Mouse (Mus musculus) ovary, postnatal 10 days (tissue): Measurements from ENCODE around the gene Tbxas1.

ENCODE experiments used
- DNase-seq: peaks from one replicate; pipeline ENCODE4 v3.0.0; 2022; ENCODE audit warnings: low spot score

Gene Tbxas1

DNA sequence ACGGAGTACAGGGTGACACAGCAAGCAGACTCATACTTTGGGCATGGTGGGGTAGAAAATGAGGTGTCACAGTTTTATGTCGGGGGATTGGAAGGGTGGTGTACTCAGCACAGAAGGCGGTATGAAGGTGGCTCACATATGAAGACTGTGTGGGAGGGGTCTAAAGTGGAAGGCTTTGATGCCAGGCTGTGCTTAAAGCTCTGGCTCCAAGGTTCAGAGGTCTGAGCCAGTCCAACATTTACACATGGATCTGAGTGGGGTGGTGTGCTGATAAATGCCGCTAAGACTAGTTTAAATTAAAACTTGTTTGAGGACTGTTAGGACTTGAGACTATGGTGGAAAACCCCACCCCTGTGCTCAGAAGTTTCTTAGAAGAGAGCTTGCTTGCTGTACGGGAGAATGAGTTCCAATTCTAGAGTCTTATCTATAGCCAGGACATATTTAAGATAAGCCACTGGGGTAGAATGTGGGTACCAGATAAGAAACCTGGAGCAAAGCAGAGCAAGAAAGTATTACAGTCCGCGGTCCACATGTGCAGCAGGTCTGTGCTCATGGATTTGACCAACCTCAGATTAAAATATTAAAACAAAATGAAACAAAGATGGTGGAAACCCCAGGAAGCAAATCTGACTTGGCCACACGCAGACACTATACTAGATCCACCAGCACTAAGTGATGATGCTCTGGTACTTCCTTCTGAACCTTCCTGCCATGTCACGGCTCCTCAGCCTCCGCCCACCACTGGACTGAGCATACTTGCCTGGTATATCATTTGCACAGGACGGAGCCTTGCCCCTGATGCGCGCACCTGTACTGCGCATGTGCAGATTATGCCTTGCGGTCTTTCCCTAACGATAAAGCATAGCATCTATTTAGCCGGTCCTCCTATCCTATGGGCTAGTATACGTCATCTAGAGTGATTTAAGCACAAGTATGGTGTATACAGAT, 48.9 kb downstream of the Tbxas1 start:
- no peak for DNase-seq

DNA sequence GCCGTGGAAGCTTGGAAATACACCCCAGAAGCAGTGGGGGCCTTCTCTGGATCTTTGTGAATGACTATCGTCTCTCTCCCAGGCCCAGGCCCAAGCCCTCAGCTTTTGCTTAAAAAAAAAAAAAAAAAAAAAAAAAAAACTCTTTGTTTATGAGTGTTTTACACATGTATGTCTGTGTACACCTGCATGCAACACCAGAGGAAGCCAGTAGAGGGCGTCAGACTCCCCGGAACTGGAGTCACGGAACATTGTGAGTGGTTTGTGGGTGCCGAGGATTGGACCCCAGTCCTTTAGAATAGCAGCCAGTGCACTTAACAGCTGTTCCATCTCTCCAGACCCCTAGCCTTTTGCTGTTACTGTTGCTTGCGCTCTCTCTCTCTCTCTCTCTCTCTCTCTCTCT, 50.5 kb downstream of the Tbxas1 start:
- DNase-seq: no peak

GRCm38 (mm10) chr6:38926135-38926962, 51.1 kb downstream of the Tbxas1 start:
- no peak for DNase-seq

GRCm38 (mm10) chr6:38926963-38927361, 51.8 kb downstream of the Tbxas1 start:
- DNase-seq: no peak

DNA sequence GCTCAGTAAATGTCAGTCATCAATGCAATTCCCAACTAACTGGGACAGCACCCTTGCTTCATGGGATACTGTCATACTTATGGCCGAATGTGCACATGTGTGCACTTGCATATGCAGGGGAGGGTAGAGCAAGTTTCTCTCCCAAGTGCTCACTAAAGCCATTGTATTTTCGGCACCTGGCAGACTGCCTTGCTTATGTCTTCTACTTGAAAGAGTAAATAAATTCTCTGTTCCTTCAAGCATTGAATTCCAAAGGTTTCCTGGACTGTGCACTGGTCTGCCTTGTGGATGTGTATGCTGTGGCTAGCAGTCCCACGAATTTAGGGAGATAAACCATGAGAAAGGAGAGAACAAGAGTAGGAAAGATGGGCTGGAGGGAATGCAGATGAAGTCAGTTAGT, 53.3 kb downstream of the Tbxas1 start:
- no peak for DNase-seq

- no peak for DNase-seq
Observed at GRCm38 (mm10) chr6:38936009-38936408, 60.8 kb downstream of the Tbxas1 start.

- DNase-seq: no peak
Observed at GRCm38 (mm10) chr6:38938421-38938820, 63.2 kb downstream of the Tbxas1 start.

DNA sequence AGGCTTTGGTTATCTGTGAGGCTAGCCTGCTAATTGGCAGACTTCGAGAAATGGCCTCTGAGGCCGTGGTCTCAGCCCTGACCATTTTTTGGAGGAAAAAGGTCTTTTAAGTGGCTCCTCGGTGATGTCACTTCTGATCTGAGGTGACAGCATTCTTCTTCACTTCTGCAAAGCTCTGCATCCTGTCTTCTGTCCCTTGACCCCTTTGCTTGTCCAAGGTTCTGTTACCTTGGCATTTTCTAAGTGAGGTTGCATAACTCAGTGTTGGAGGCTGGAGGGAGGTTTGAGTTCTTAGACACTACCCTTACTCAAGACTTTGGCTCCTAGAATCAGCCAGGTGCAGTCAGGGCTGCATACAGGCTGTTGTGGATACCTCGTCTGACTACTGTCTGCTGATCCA, 63.9 kb downstream of the Tbxas1 start:
- no peak for DNase-seq

DNA sequence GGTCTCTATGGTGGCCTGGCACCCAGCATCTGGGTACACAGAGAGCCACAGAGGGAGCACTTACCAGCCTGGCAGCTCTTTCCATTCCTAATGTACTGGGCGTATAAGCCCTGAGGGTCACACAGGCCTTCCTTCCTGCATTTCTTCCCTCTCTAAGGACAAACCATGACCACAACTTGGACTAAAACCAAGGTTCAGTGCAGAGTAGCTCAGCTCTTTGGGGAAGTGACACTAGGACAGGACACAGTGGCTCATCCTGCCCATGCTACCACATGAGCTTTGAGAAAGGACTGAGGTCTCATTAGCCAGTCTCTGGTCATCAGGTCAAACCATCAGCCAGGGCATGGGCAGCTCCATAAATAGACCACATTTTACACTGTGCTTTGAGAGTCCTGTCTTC, 65.8 kb downstream of the Tbxas1 start:
- DNase-seq: no peak

DNA sequence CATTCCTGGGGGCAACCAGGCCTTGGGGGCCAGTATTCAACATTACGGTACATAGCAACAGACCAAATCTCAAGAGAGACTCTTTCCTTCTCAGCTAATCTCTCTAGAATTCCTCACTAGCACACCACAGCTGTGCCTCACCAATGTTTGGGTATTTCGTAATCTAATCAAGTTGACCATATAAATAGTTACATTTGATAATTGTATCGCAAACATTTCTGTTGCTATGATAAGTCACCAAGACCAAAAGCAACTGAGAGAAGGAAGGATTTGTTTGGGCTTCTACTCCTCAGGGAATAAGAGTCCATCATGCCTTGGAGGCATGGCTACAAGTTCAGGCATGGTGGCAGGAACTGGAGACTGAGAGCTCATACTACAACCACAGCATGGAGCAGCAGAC, 67.6 kb downstream of the Tbxas1 start:
- no peak for DNase-seq

- no peak for DNase-seq
Observed at GRCm38 (mm10) chr6:38944392-38944791, 69.2 kb downstream of the Tbxas1 start.

- no peak for DNase-seq
Observed at GRCm38 (mm10) chr6:38944826-38945225, 69.6 kb downstream of the Tbxas1 start.

GRCm38 (mm10) chr6:38945681-38946080, 70.5 kb downstream of the Tbxas1 start:
- no peak for DNase-seq

GRCm38 (mm10) chr6:38947282-38947681, 72.1 kb downstream of the Tbxas1 start:
- DNase-seq: no peak

DNA sequence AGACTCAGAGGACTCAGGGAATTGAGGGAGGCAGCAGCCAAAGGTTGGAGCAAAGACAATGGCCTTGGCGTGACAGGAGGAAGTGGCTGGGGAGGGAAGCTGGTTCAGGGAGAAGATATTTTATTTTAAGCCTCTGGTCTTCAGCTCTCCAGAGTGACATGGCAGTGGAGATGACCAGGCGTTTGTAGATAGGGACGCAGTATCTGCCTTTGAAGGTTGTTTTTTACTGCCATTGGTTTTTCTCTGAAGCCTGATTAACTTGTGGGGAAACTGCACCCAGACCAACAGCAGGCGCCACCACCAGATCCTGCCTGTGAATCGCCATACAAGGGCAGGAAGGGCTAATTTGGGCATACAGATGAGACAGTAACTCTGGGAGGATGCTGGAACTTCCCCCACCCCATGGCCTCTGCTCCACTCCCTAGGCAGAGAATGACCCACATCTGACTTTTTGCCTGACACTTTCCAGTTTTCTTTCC, 74.5 kb downstream of the Tbxas1 start:
- no peak for DNase-seq

- no peak for DNase-seq
Observed at GRCm38 (mm10) chr6:38950341-38950740, 75.1 kb downstream of the Tbxas1 start.

DNA sequence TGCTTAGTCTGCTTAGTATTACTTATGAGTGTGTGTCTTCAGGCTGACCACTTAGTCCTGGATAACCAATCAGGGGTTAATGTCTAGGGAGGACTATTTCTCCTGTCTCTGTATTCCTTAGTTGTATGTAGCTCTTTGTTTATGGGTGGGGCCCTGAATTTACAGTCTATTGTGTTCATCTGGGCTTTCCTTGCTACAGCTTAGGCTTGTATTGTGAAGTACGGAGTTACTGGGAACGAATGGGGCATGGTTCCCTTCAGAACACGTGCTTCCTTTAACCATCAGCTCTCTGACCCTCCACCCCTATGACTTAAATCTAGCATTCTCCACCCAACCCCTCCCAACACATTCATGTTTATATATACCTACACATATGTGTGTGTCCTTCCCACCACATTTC, 75.6 kb downstream of the Tbxas1 start:
- no peak for DNase-seq

DNA sequence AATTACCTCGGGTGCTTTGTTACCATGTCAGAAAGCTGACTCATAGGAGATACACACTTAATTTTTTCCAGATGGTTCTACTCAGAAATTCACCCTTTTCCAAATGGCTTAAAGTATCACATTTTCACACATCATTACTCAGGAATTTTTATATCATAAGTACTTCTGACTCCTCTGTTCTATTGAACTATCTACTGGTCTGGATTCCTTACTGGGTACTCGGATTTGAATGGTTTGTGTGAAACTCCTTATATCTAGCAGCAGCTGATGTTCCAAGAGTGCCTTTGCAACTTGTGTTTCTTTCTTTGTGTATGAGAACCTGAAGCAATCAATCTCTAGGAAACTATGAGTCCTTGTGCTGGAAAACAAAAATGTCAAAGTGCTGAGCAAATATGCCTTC, 81.4 kb downstream of the Tbxas1 start:
- no peak for DNase-seq

- no peak for DNase-seq
Observed at GRCm38 (mm10) chr6:38957246-38957645, 82.0 kb downstream of the Tbxas1 start.

GRCm38 (mm10) chr6:38959502-38959901, 84.3 kb downstream of the Tbxas1 start:
- no peak for DNase-seq

DNA sequence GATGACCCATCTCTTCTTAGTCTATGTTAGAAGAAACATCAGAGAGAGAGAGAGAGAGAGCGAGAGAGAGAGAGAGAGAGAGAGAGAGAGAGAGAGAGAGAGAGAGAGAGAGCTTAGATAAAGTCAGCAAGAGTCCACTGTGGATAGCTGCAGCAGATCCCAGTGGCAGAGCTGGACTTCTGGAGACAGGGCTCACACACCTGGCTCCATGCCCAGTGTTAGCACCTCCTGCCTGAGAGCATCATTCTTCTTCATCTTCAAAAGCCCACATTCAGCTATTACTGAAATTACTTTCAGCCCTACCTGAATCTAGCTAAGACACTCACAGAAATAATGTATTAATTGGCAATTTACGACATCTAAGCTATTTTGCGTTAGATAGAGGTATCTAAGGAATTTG, 85.2 kb downstream of the Tbxas1 start:
- DNase-seq: no peak

DNA sequence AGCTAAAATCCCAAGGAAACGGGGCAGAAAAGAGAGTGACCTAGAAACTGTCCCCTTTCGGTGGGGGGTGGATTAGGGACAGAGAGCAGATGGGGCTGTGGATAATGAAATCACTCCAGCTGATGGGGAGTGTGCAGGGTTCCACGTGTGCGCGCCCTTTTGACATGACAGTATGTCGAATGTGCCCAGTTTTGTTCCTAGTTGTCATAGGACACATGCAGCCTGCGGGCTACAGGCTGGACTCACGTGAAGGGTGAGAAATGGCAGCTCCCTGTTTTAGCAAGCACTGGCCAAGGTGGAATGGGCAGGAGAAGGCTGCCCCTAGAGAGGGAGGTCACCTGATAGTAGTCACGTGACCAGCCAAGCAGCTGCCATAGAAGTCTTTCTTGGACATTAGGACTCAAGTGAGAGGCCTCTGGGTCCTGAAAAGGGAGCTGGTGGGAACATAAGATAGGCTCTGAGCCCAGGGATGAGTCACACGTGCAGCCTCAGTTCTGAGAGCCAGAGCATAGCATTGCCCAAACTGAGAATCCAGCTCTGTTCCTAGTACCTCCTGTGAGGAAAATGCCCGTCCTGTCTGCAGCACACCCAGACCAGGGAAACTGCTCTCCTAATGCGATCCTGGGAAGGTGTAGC, 85.7 kb downstream of the Tbxas1 start:
- no peak for DNase-seq
